Mouse (Mus musculus): ENCODE measurements around the gene Lss.

DNA sequence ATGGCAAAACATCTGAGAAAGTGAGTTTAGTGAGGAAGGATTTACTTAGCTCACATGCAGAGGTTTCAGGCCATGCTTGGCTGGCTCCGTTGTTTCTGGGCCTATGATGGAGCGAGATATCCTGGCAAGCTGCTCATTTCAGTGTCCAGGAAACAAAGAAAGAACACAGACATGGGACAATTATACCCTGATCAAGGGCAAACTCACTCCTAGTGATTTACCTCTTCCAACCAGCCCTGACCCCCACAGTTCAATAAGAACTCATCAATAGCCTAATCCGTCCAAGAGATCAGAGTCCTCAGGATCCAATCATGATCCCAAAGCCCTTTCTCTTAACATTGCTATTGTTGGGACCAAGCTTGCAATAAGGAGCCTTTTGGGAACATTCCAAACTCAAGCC, 40.8 kb downstream of the Lss start:
- TF ChIP-seq CTCF (IDR thresholded peaks at IDR 0.05; ENCODE audit: borderline replicate concordance, insufficient read depth, low read length) = no peak
- TF ChIP-seq POLR2A (IDR thresholded peaks at IDR 0.05; ENCODE audit: low read depth, low read length) = no peak
